Mouse (Mus musculus): ENCODE results near the gene Acsbg2.

Gene Acsbg2

GRCm38 (mm10) chr17:56822380-56822779 lies 51.9 kb downstream of the Acsbg2 start:
- no peak for DNase-seq (ENCODE audit: low spot score in 2 of 2)

GRCm38 (mm10) chr17:56819694-56820111 lies 54.5 kb downstream of the Acsbg2 start:
- DNase-seq (ENCODE audit: low spot score in 2 of 2), result no peak

GRCm38 (mm10) chr17:56819032-56819545 lies 55.2 kb downstream of the Acsbg2 start:
- DNase-seq (ENCODE audit: low spot score in 2 of 2), result no peak

GRCm38 (mm10) chr17:56818067-56818636 lies 56.1 kb downstream of the Acsbg2 start:
- DNase-seq (ENCODE audit: low spot score in 2 of 2), result no peak

GRCm38 (mm10) chr17:56815057-56815345 lies 59.2 kb downstream of the Acsbg2 start:
- DNase-seq (ENCODE audit: low spot score in 2 of 2), result no peak

GRCm38 (mm10) chr17:56814316-56815056 lies 59.8 kb downstream of the Acsbg2 start:
- DNase-seq (ENCODE audit: low spot score in 2 of 2), result peak; percentile 91 to 94

GRCm38 (mm10) chr17:56810245-56810644 lies 64.0 kb downstream of the Acsbg2 start:
- peak; percentile 91 for DNase-seq (ENCODE audit: low spot score in 2 of 2)

- DNase-seq (ENCODE audit: low spot score in 2 of 2), result peak; percentile 87 to 90
Measured at GRCm38 (mm10) chr17:56808518-56808917, 65.7 kb downstream of the Acsbg2 start.

- no peak for DNase-seq (ENCODE audit: low spot score in 2 of 2)
Measured at GRCm38 (mm10) chr17:56805784-56806183, 68.5 kb downstream of the Acsbg2 start.

GRCm38 (mm10) chr17:56804952-56805351 lies 69.3 kb downstream of the Acsbg2 start:
- no peak for DNase-seq (ENCODE audit: low spot score in 2 of 2)

GRCm38 (mm10) chr17:56802065-56802464 lies 72.2 kb downstream of the Acsbg2 start:
- DNase-seq (ENCODE audit: low spot score in 2 of 2), result no peak

GRCm38 (mm10) chr17:56799276-56799675 lies 75.0 kb downstream of the Acsbg2 start:
- no peak for DNase-seq (ENCODE audit: low spot score in 2 of 2)

GRCm38 (mm10) chr17:56793614-56794319 lies 80.5 kb downstream of the Acsbg2 start:
- no peak for DNase-seq (ENCODE audit: low spot score in 2 of 2)

Measured in right cerebral cortex, postnatal 10 days (tissue).